Mouse (Mus musculus) Patski (cell line): ENCODE measurements around the gene Copz2. TPM values are rescaled to one million over a fixed set of nuclear protein-coding genes. Genes with fewer than 3 reads are reported as not detected.

Experiments
- ATAC-seq: fragments of 100-300 bp; one replicate; pipeline ENCODE4 v1.8.0; 2021
- CTCF ChIA-PET: fragments of 350-600 bp; sonication (Branson Sonifier 250); formaldehyde crosslinking; loops from one replicate; lab custom pipeline; 2022; ENCODE audit warnings: inconsistent platforms; lab: Charles Lee
- POLR2A ChIA-PET: fragments of 350-600 bp; sonication (Branson Sonifier 250); formaldehyde crosslinking; loops from one replicate; lab custom pipeline; 2022; ENCODE audit warnings: antibody characterized with exemption, inconsistent platforms; lab: Charles Lee
- DNase-seq: peaks from one replicate; pipeline ENCODE4 v3.0.0-alpha.2; 2011; ENCODE audit warnings: low read depth, low spot score
- H3K27me3 ChIP-seq: fragments of 371-371 bp; one replicate; pipeline ENCODE4 v1.5.1; 2021
- CTCF ChIP-seq: fragments of 100-300 bp; IDR thresholded peaks from one replicate; pipeline ENCODE4 v1.5.1; 2021
- in situ Hi-C: fragments of 300-500 bp; cut with MboI; formaldehyde crosslinking; loops from 3 replicates; pipeline ENCODE4 v1.11.1; 2018; ENCODE audit warnings: low pct_unique_long_range_greater_than_20kb, mixed read lengths
- polyA plus RNA-seq: library from polyadenylated mRNA; unstranded; gene quantifications from one replicate; pipeline ENCODE4 v1.2.3, GENCODE M21; 2021

The Copz2 gene
- polyA plus RNA-seq, 1 experiment from 2014 or later: 56.7 TPM

- no peak for TF ChIP-seq CTCF
- DNase-seq: no peak
- H3K27me3 ChIP-seq: peaks cover 6% of the 10 kb centered on the region
- ChIA-PET CTCF (interaction anchor here (1.5 to 3.7 kb wide), 3 partner anchors 35 to 151 kb away, joined by 3 to 10 read pairs (median 4); no protein-coding TSS in a partner anchor), POLR2A (interaction anchor here (0.6 kb wide), 1 partner anchor 82 kb away, joined by 3 read pairs; no protein-coding TSS in a partner anchor)
- in situ Hi-C loops: no loop called here
- ATAC-seq: no peak
Measured at GRCm38 (mm10) chr11:96875270-96875669, 25.6 kb downstream of the Copz2 start.

GRCm38 (mm10) chr11:96875745-96876144 lies 26.1 kb downstream of the Copz2 start:
- in situ Hi-C loops: no loop called here
- CTCF ChIA-PET: interaction anchor here (1.5 to 3.7 kb wide), 2 partner anchors 34 to 41 kb away, joined by 4 to 10 read pairs; no protein-coding TSS in a partner anchor
- POLR2A ChIA-PET: interaction anchor here (0.6 kb wide), 1 partner anchor 81 kb away, joined by 3 read pairs; no protein-coding TSS in a partner anchor
- no peak for TF ChIP-seq CTCF
- ATAC-seq: no peak
- no peak for DNase-seq
- peaks cover 6% of the 10 kb centered on the region for H3K27me3 ChIP-seq

- no peak for DNase-seq
- CTCF ChIA-PET: no interaction called here
- ATAC-seq: no peak
- peaks cover 6% of the 10 kb centered on the region for H3K27me3 ChIP-seq
- TF ChIP-seq CTCF: no peak
- in situ Hi-C loops: no loop called here
- POLR2A ChIA-PET: no interaction called here
Measured at GRCm38 (mm10) chr11:96876300-96877040, 26.8 kb downstream of the Copz2 start.

GRCm38 (mm10) chr11:96877071-96877470 lies 27.4 kb downstream of the Copz2 start:
- in situ Hi-C loops: no loop called here
- ATAC-seq: no peak
- CTCF ChIA-PET: no interaction called here
- peaks cover 6% of the 10 kb centered on the region for H3K27me3 ChIP-seq
- no peak for TF ChIP-seq CTCF
- POLR2A ChIA-PET: no interaction called here
- DNase-seq: no peak

- DNase-seq: no peak
- no peak for TF ChIP-seq CTCF
- CTCF ChIA-PET: no interaction called here
- H3K27me3 ChIP-seq: peaks cover 6% of the 10 kb centered on the region
- in situ Hi-C loops: no loop called here
- POLR2A ChIA-PET: no interaction called here
- ATAC-seq: no peak
Measured at GRCm38 (mm10) chr11:96878715-96879114, 29.0 kb downstream of the Copz2 start.

- ChIA-PET CTCF (no interaction called here), POLR2A (no interaction called here)
- in situ Hi-C loops: no loop called here
- DNase-seq (no peak), ATAC-seq (no peak)
- peaks cover 6% of the 10 kb centered on the region for H3K27me3 ChIP-seq
- TF ChIP-seq CTCF: no peak
Measured at GRCm38 (mm10) chr11:96879359-96879758, 29.7 kb downstream of the Copz2 start.

GRCm38 (mm10) chr11:96880296-96880695 lies 30.6 kb downstream of the Copz2 start:
- ChIA-PET CTCF (no interaction called here), POLR2A (interaction anchor here (0.6 kb wide), 1 partner anchor 99 kb away, joined by 3 read pairs; no protein-coding TSS in a partner anchor)
- no peak for ATAC-seq
- H3K27me3 ChIP-seq: peaks cover 6% of the 10 kb centered on the region
- in situ Hi-C loops: no loop called here
- DNase-seq: no peak
- TF ChIP-seq CTCF: no peak

GRCm38 (mm10) chr11:96885901-96886340 lies 36.3 kb downstream of the Copz2 start:
- no peak for TF ChIP-seq CTCF

GRCm38 (mm10) chr11:96886942-96887546 lies 37.4 kb downstream of the Copz2 start:
- CTCF ChIA-PET: no interaction called here
- in situ Hi-C loops: no loop called here
- H3K27me3 ChIP-seq: no peaks in the 10 kb centered on the region
- POLR2A ChIA-PET: no interaction called here
- no peak for TF ChIP-seq CTCF
- ATAC-seq: no peak
- DNase-seq: no peak

More at GRCm38 (mm10) chr11:96885901-96886340, 36.3 kb downstream of the Copz2 start:
- CTCF ChIA-PET: interaction anchor here (0.9 kb wide), 1 partner anchor 24 kb away, joined by 3 read pairs; no protein-coding TSS in a partner anchor
- H3K27me3 ChIP-seq: no peaks in the 10 kb centered on the region
- in situ Hi-C loops: no loop called here
- POLR2A ChIA-PET: no interaction called here
- no peak for ATAC-seq
- no peak for DNase-seq

GRCm38 (mm10) chr11:96891784-96892527 lies 42.3 kb downstream of the Copz2 start:
- ATAC-seq (no peak), DNase-seq (no peak)
- ChIA-PET POLR2A (interaction anchor here (0.6 kb wide), 1 partner anchor 56 kb away, joined by 4 read pairs; no protein-coding TSS in a partner anchor), CTCF (no interaction called here)
- H3K27me3 ChIP-seq: no peaks in the 10 kb centered on the region
- in situ Hi-C loops: no loop called here
- no peak for TF ChIP-seq CTCF
